Mouse (Mus musculus): ENCODE measurements around the gene Fgf9. TPM values are rescaled to one million over a fixed set of nuclear protein-coding genes. Genes with fewer than 3 reads are reported as not detected.

The Fgf9 gene
- polyA plus RNA-seq (2012; rRNA removed), result 41.3 and 42.1 TPM in 2 replicates

GRCm38 (mm10) chr14:58070481-58071119, at the start of gene Fgf9:
Gene Fgf9 (plus strand): TSS chr14:58070547.
- peak; percentile 60 to 71 for DNase-seq
- H3K27ac ChIP-seq (ENCODE audit: insufficient read depth, low read length), result peak within 1 kb of the TSS; percentile 50
- no peaks in the 10 kb centered on the region; the same call in 1 of the 2 replicates for H3K4me1 ChIP-seq (ENCODE audit: control insufficient read depth, insufficient read depth, low read length)
- H3K27me3 ChIP-seq (ENCODE audit: control insufficient read depth, insufficient read depth, low read length), result no peaks in the 10 kb centered on the region
- TF ChIP-seq CTCF (IDR thresholded peaks at IDR 0.05; ENCODE audit: borderline replicate concordance, insufficient read depth, low read depth, low read length), result no peak
- TF ChIP-seq POLR2A (IDR thresholded peaks at IDR 0.05; ENCODE audit: borderline replicate concordance, insufficient read depth, low read length), result no peak
- WGBS, result under 1% methylated on average over 33 of the region's 33 CpGs
- peak within 1 kb of the TSS; percentile 82 for H3K4me3 ChIP-seq (replicated peaks; ENCODE audit: insufficient read depth, low read depth, low read length)

- peak overlapping the region; percentile 36 for H3K4me3 ChIP-seq (replicated peaks; ENCODE audit: insufficient read depth, low read depth, low read length)
- WGBS, result 4% methylated on average over 8 of the region's 8 CpGs
These were observed 35.8 kb upstream of the Fgf9 start for GRCm38 (mm10) chr14:58034567-58034966.

GRCm38 (mm10) chr14:58036174-58036573, 34.2 kb upstream of the Fgf9 start:
- Histone ChIP-seq H3K27ac (ENCODE audit: insufficient read depth, low read length) (no peak overlapping the region), H3K4me1 (ENCODE audit: control insufficient read depth, insufficient read depth, low read length) (no peaks in the 10 kb centered on the region), H3K4me3 (replicated peaks; ENCODE audit: insufficient read depth, low read depth, low read length) (no peak overlapping the region), H3K27me3 (ENCODE audit: control insufficient read depth, insufficient read depth, low read length) (no peaks in the 10 kb centered on the region)
- no peak for TF ChIP-seq CTCF (IDR thresholded peaks at IDR 0.05; ENCODE audit: borderline replicate concordance, insufficient read depth, low read depth, low read length)
- TF ChIP-seq POLR2A (IDR thresholded peaks at IDR 0.05; ENCODE audit: borderline replicate concordance, insufficient read depth, low read length), result no peak
- no peak for DNase-seq
- 56% methylated on average over 6 of the region's 6 CpGs for WGBS

More at GRCm38 (mm10) chr14:58034567-58034966, 35.8 kb upstream of the Fgf9 start:
- peak; percentile 28; the same call in 1 of the 2 replicates for TF ChIP-seq CTCF (IDR thresholded peaks at IDR 0.05; ENCODE audit: borderline replicate concordance, insufficient read depth, low read depth, low read length)
- no peak for TF ChIP-seq POLR2A (IDR thresholded peaks at IDR 0.05; ENCODE audit: borderline replicate concordance, insufficient read depth, low read length)
- no peaks in the 10 kb centered on the region for H3K4me1 ChIP-seq (ENCODE audit: control insufficient read depth, insufficient read depth, low read length)
- no peaks in the 10 kb centered on the region for H3K27me3 ChIP-seq (ENCODE audit: control insufficient read depth, insufficient read depth, low read length)
- no peak overlapping the region for H3K27ac ChIP-seq (ENCODE audit: insufficient read depth, low read length)
- peak; percentile 57 to 74 for DNase-seq

GRCm38 (mm10) chr14:58046639-58047284, 23.6 kb upstream of the Fgf9 start:
- H3K4me1 ChIP-seq (ENCODE audit: control insufficient read depth, insufficient read depth, low read length), result no peaks in the 10 kb centered on the region
- WGBS, result 91% methylated on average over 4 of the region's 4 CpGs
- H3K27me3 ChIP-seq (ENCODE audit: control insufficient read depth, insufficient read depth, low read length), result no peaks in the 10 kb centered on the region
- DNase-seq, result no peak
- H3K27ac ChIP-seq (ENCODE audit: insufficient read depth, low read length), result no peak overlapping the region
- H3K4me3 ChIP-seq (replicated peaks; ENCODE audit: insufficient read depth, low read depth, low read length), result no peak overlapping the region
- TF ChIP-seq POLR2A (IDR thresholded peaks at IDR 0.05; ENCODE audit: borderline replicate concordance, insufficient read depth, low read length), result no peak

GRCm38 (mm10) chr14:58050691-58051090, 19.7 kb upstream of the Fgf9 start:
- 46% methylated on average over 5 of the region's 5 CpGs for WGBS
- TF ChIP-seq CTCF (IDR thresholded peaks at IDR 0.05; ENCODE audit: borderline replicate concordance, insufficient read depth, low read depth, low read length), result no peak
- TF ChIP-seq POLR2A (IDR thresholded peaks at IDR 0.05; ENCODE audit: borderline replicate concordance, insufficient read depth, low read length), result no peak
- no peak overlapping the region for H3K27ac ChIP-seq (ENCODE audit: insufficient read depth, low read length)
- H3K4me3 ChIP-seq (replicated peaks; ENCODE audit: insufficient read depth, low read depth, low read length), result no peak overlapping the region
- no peaks in the 10 kb centered on the region for H3K4me1 ChIP-seq (ENCODE audit: control insufficient read depth, insufficient read depth, low read length)
- DNase-seq, result no peak
- H3K27me3 ChIP-seq (ENCODE audit: control insufficient read depth, insufficient read depth, low read length), result no peaks in the 10 kb centered on the region

- no peaks in the 10 kb centered on the region; the same call in 1 of the 2 replicates for H3K4me1 ChIP-seq (ENCODE audit: control insufficient read depth, insufficient read depth, low read length)
- TF ChIP-seq POLR2A (IDR thresholded peaks at IDR 0.05; ENCODE audit: borderline replicate concordance, insufficient read depth, low read length) (no peak), CTCF (IDR thresholded peaks at IDR 0.05; ENCODE audit: borderline replicate concordance, insufficient read depth, low read depth, low read length) (no peak)
- DNase-seq, result no peak
- no peak overlapping the region for H3K27ac ChIP-seq (ENCODE audit: insufficient read depth, low read length)
- H3K4me3 ChIP-seq (replicated peaks; ENCODE audit: insufficient read depth, low read depth, low read length), result no peak overlapping the region
- 85% methylated on average over 2 of the region's 2 CpGs for WGBS
- no peaks in the 10 kb centered on the region for H3K27me3 ChIP-seq (ENCODE audit: control insufficient read depth, insufficient read depth, low read length)
These were observed 2.8 kb upstream of the Fgf9 start for GRCm38 (mm10) chr14:58067586-58067985.

GRCm38 (mm10) chr14:58068641-58069040, 1.7 kb upstream of the Fgf9 start:
- no peak for DNase-seq
- no peaks in the 10 kb centered on the region for H3K27me3 ChIP-seq (ENCODE audit: control insufficient read depth, insufficient read depth, low read length)
- 71% methylated on average over 1 of the region's 1 CpGs for WGBS
- H3K4me3 ChIP-seq (replicated peaks; ENCODE audit: insufficient read depth, low read depth, low read length), result no peak overlapping the region
- no peak overlapping the region for H3K27ac ChIP-seq (ENCODE audit: insufficient read depth, low read length)
- no peaks in the 10 kb centered on the region; the same call in 1 of the 2 replicates for H3K4me1 ChIP-seq (ENCODE audit: control insufficient read depth, insufficient read depth, low read length)
- TF ChIP-seq POLR2A (IDR thresholded peaks at IDR 0.05; ENCODE audit: borderline replicate concordance, insufficient read depth, low read length) (no peak), CTCF (IDR thresholded peaks at IDR 0.05; ENCODE audit: borderline replicate concordance, insufficient read depth, low read depth, low read length) (no peak)

- Histone ChIP-seq H3K4me3 (replicated peaks; ENCODE audit: insufficient read depth, low read depth, low read length) (peak overlapping the region; percentile 82), H3K27ac (ENCODE audit: insufficient read depth, low read length) (no peak overlapping the region), H3K4me1 (ENCODE audit: control insufficient read depth, insufficient read depth, low read length) (no peaks in the 10 kb centered on the region; the same call in 1 of the 2 replicates), H3K27me3 (ENCODE audit: control insufficient read depth, insufficient read depth, low read length) (no peaks in the 10 kb centered on the region)
- TF ChIP-seq POLR2A (IDR thresholded peaks at IDR 0.05; ENCODE audit: borderline replicate concordance, insufficient read depth, low read length), result no peak
- TF ChIP-seq CTCF (IDR thresholded peaks at IDR 0.05; ENCODE audit: borderline replicate concordance, insufficient read depth, low read depth, low read length), result no peak
- WGBS, result under 1% methylated on average over 6 of the region's 6 CpGs
- peak in 1 of 2 experiments; percentile 21 for DNase-seq
These were observed 420 bp upstream of the Fgf9 start for GRCm38 (mm10) chr14:58069927-58070326.

Data from cerebellum, adult 2 months (tissue).